Mouse (Mus musculus) neural tube, embryonic 11.5 days (tissue): ENCODE measurements around the gene Olfr829. TPM values are rescaled to one million over a fixed set of nuclear protein-coding genes. Genes with fewer than 3 reads are reported as not detected.
"Not testable (repeated sequence)": the region's sequence is repeated elsewhere in the genome, so short reads cannot be mapped to it uniquely, and the experiment has no call there.

Experiments used
- ATAC-seq: fragments of 200-750 bp; cut with Nextera tagmentation; 2 replicates; pipeline ENCODE4 v1.8.0; 2017; ENCODE audit warnings: moderate number of reproducible peaks, mild to moderate bottlenecking, moderate TSS enrichment, moderate library complexity; ENCODE audit not compliant: insufficient read depth, low FRiP score, low TSS enrichment
- DNase-seq: peaks from one replicate; pipeline ENCODE4 v3.0.0-alpha.2; 2015; ENCODE audit warnings: low spot score
- H3K27ac ChIP-seq: fragments of 300-500 bp; sonication (generic); 2 replicates; pipeline ENCODE4 v1.5.1; 2014; ENCODE audit warnings: low read depth, mild to moderate bottlenecking, low read length
- H3K27me3 ChIP-seq: fragments of 300-500 bp; sonication (generic); 2 replicates; pipeline ENCODE4 v1.6.1; 2014; ENCODE audit warnings: mild to moderate bottlenecking, low read length, mixed read lengths; ENCODE audit not compliant: control insufficient read depth, insufficient read depth
- H3K36me3 ChIP-seq: fragments of 300-500 bp; sonication (generic); 2 replicates; pipeline ENCODE4 v1.6.1; 2014; ENCODE audit warnings: mild to moderate bottlenecking, low read length, moderate library complexity, mixed read lengths; ENCODE audit not compliant: control insufficient read depth, insufficient read depth
- H3K4me1 ChIP-seq: fragments of 300-500 bp; sonication (generic); 2 replicates; pipeline ENCODE4 v1.6.1; 2014; ENCODE audit warnings: low read length, mixed read lengths; ENCODE audit not compliant: control insufficient read depth, insufficient read depth
- H3K4me2 ChIP-seq: fragments of 300-500 bp; sonication (generic); 2 replicates; pipeline ENCODE4 v1.6.1; 2014; ENCODE audit warnings: low read depth, mild to moderate bottlenecking, moderate library complexity
- H3K4me3 ChIP-seq: fragments of 300-500 bp; sonication (generic); 2 replicates; pipeline ENCODE4 v1.5.1; 2014; ENCODE audit warnings: low read depth, low read length
- H3K9ac ChIP-seq: fragments of 300-500 bp; sonication (generic); 2 replicates; pipeline ENCODE4 v1.6.1; 2014; ENCODE audit warnings: mild to moderate bottlenecking, low read length
- H3K9me3 ChIP-seq: fragments of 300-500 bp; sonication (generic); 2 replicates; pipeline ENCODE4 v1.6.1; 2016; ENCODE audit warnings: low read length; ENCODE audit not compliant: control insufficient read depth
- WGBS: fragments of 180-500 bp; shearing (Covaris S2); extraction: QIAGEN DNeasy Blood & Tissue Kit; methylation state at CpG from one replicate; pipeline ENCODE4 v1.1.7; 2014; 5-methylcytosine and 5-hydroxymethylcytosine counted together
- polyA plus RNA-seq: library from polyadenylated mRNA; unstranded; fragments of >200 nt; fragmentation: Nextera tagmentation; extraction: Ambion mirVana; gene quantifications from 2 replicates; pipeline ENCODE4 v1.2.1, GENCODE M21; 2014

Gene Olfr829
- polyA plus RNA-seq, result not detected in 2 replicates

- ATAC-seq (no peak), DNase-seq (no peak)
- Histone ChIP-seq H3K4me3 (no peak within 1 kb of the TSS), H3K9me3 (no peaks in the 10 kb centered on the region), H3K27me3 (no peaks in the 10 kb centered on the region), H3K27ac (no peak within 1 kb of the TSS), H3K4me1 (no peaks in the 10 kb centered on the region), H3K4me2 (no peak within 1 kb of the TSS), H3K9ac (no peak within 1 kb of the TSS), H3K36me3 (no peaks in the 10 kb centered on the region)
- 59% methylated on average over 1 of the region's 1 CpGs for WGBS
Observed at GRCm38 (mm10) chr9:18854633-18855032, at the start of gene Olfr829. TSS of gene Olfr829 (plus strand) at chr9:18854933.

GRCm38 (mm10) chr9:18819426-18819825 is 35.3 kb upstream of the Olfr829 start, which contains the start of gene Olfr828:
TSS of gene Olfr828 (minus strand) at chr9:18819526.
- no peak for ATAC-seq
- H3K4me3 ChIP-seq, result no peak within 1 kb of the TSS
- no peaks in the 10 kb centered on the region for H3K36me3 ChIP-seq
- no peak for DNase-seq
- no peak within 1 kb of the TSS for H3K27ac ChIP-seq
- no peak within 1 kb of the TSS for H3K4me2 ChIP-seq
- H3K4me1 ChIP-seq, result no peaks in the 10 kb centered on the region
- H3K9ac ChIP-seq, result no peak within 1 kb of the TSS
- no peaks in the 10 kb centered on the region for H3K27me3 ChIP-seq
- H3K9me3 ChIP-seq, result no peaks in the 10 kb centered on the region

GRCm38 (mm10) chr9:18874393-18874792 is 19.7 kb downstream of the Olfr829 start, which contains the start of gene Olfr830:
TSS of gene Olfr830 (plus strand) at chr9:18874693.
- no peaks in the 10 kb centered on the region for H3K4me1 ChIP-seq
- DNase-seq, result no peak
- H3K27ac ChIP-seq, result no peak within 1 kb of the TSS
- H3K36me3 ChIP-seq, result no peaks in the 10 kb centered on the region
- ATAC-seq, result no peak
- H3K4me3 ChIP-seq, result no peak within 1 kb of the TSS
- no peak within 1 kb of the TSS for H3K4me2 ChIP-seq
- H3K9me3 ChIP-seq, result no peaks in the 10 kb centered on the region
- no peak within 1 kb of the TSS for H3K9ac ChIP-seq
- H3K27me3 ChIP-seq, result no peaks in the 10 kb centered on the region

GRCm38 (mm10) chr9:18907699-18908098 is 53.0 kb downstream of the Olfr829 start:
- DNase-seq, H3K27ac ChIP-seq, H3K36me3 ChIP-seq, H3K4me2 ChIP-seq, H3K27me3 ChIP-seq, H3K9ac ChIP-seq, H3K4me1 ChIP-seq, H3K4me3 ChIP-seq, ATAC-seq, H3K9me3 ChIP-seq: not testable (repeated sequence)
- WGBS, result 78% methylated on average over 2 of the region's 2 CpGs

Other genes starting within 250 kb of the Olfr829 start
- gene Muc16, start 180.4 kb upstream of the Olfr829 start, polyA plus RNA-seq, result 0.03 TPM in 1 of 2 replicates, not detected in the other
- not detected in 2 replicates for gene Olfr24, start 90.9 kb upstream of the Olfr829 start, polyA plus RNA-seq
- not detected in 2 replicates for gene Olfr828, start 35.4 kb upstream of the Olfr829 start, polyA plus RNA-seq
- not detected in 2 replicates for gene Olfr830, start 19.8 kb downstream of the Olfr829 start, polyA plus RNA-seq
- not detected in 2 replicates for gene Olfr832, start 82.2 kb downstream of the Olfr829 start, polyA plus RNA-seq
- gene Olfr834, start 133.1 kb downstream of the Olfr829 start, polyA plus RNA-seq, result not detected in 2 replicates
- gene Olfr835, start 177.8 kb downstream of the Olfr829 start, polyA plus RNA-seq, result not detected in 2 replicates